Mouse (Mus musculus): ENCODE data around the gene Rasal2. TPM values are rescaled to one million over a fixed set of nuclear protein-coding genes. Genes with fewer than 3 reads are reported as not detected.

Rasal2 gene
- total RNA-seq, 2 experiments from 2014 or later = 81.5 to 81.6 TPM

GRCm38 (mm10) chr1:157368316-157368715, 44.1 kb downstream of the Rasal2 start:
- no peak for DNase-seq (ENCODE audit: low spot score in 2 of 2)

GRCm38 (mm10) chr1:157346661-157347060, 65.7 kb downstream of the Rasal2 start:
- no peak for DNase-seq (ENCODE audit: low spot score in 2 of 2)

- DNase-seq (ENCODE audit: low spot score in 2 of 2) = no peak
Observed at GRCm38 (mm10) chr1:157343519-157343918, 68.9 kb downstream of the Rasal2 start.

- DNase-seq (ENCODE audit: low spot score in 2 of 2) = no peak
Observed at GRCm38 (mm10) chr1:157334834-157335233, 77.6 kb downstream of the Rasal2 start.

- DNase-seq (ENCODE audit: low spot score in 2 of 2) = no peak
Observed at GRCm38 (mm10) chr1:157328068-157328467, 84.3 kb downstream of the Rasal2 start.

- DNase-seq (ENCODE audit: low spot score in 2 of 2) = no peak
Observed at GRCm38 (mm10) chr1:157323091-157323490, 89.3 kb downstream of the Rasal2 start.

- no peak for DNase-seq (ENCODE audit: low spot score in 2 of 2)
Observed at GRCm38 (mm10) chr1:157318896-157319295, 93.5 kb downstream of the Rasal2 start.

GRCm38 (mm10) chr1:157301266-157301665, 111.1 kb downstream of the Rasal2 start:
- no peak for DNase-seq (ENCODE audit: low spot score in 2 of 2)

- DNase-seq (ENCODE audit: low spot score in 2 of 2) = no peak
Observed at GRCm38 (mm10) chr1:157299559-157299958, 112.8 kb downstream of the Rasal2 start.

GRCm38 (mm10) chr1:157298990-157299389, 113.4 kb downstream of the Rasal2 start:
- no peak for DNase-seq (ENCODE audit: low spot score in 2 of 2)

- DNase-seq (ENCODE audit: low spot score in 2 of 2) = no peak
Observed at GRCm38 (mm10) chr1:157297137-157297536, 115.3 kb downstream of the Rasal2 start.

- DNase-seq (ENCODE audit: low spot score in 2 of 2) = no peak
Observed at GRCm38 (mm10) chr1:157295868-157296267, 116.5 kb downstream of the Rasal2 start.

GRCm38 (mm10) chr1:157290173-157290572, 122.2 kb downstream of the Rasal2 start:
- no peak for DNase-seq (ENCODE audit: low spot score in 2 of 2)

- DNase-seq (ENCODE audit: low spot score in 2 of 2) = no peak
Observed at GRCm38 (mm10) chr1:157289251-157289650, 123.1 kb downstream of the Rasal2 start.

GRCm38 (mm10) chr1:157286561-157286960, 125.8 kb downstream of the Rasal2 start:
- DNase-seq (ENCODE audit: low spot score in 2 of 2) = peak in 1 of 2 experiments; percentile 59

- no peak for DNase-seq (ENCODE audit: low spot score in 2 of 2)
Observed at GRCm38 (mm10) chr1:157285366-157285765, 127.0 kb downstream of the Rasal2 start.

- DNase-seq (ENCODE audit: low spot score in 2 of 2) = no peak
Observed at GRCm38 (mm10) chr1:157280781-157281180, 131.6 kb downstream of the Rasal2 start.

- DNase-seq (ENCODE audit: low spot score in 2 of 2) = no peak
Observed at GRCm38 (mm10) chr1:157275672-157276307, 136.6 kb downstream of the Rasal2 start.

- DNase-seq (ENCODE audit: low spot score in 2 of 2) = no peak
Observed at GRCm38 (mm10) chr1:157267894-157268293, 144.5 kb downstream of the Rasal2 start.

GRCm38 (mm10) chr1:157256562-157256961, 155.8 kb downstream of the Rasal2 start:
- DNase-seq (ENCODE audit: low spot score in 2 of 2) = peak in 1 of 2 experiments; percentile 32

GRCm38 (mm10) chr1:157255776-157256175, 156.6 kb downstream of the Rasal2 start:
- DNase-seq (ENCODE audit: low spot score in 2 of 2) = no peak

- no peak for DNase-seq (ENCODE audit: low spot score in 2 of 2)
Observed at GRCm38 (mm10) chr1:157253600-157254490, 158.6 kb downstream of the Rasal2 start.
